7 mouse cellular contexts compared by ENCODE assay signal in genomic region chr13:100166378-100166777, GRCm38 (mm10). TPM values are rescaled to one million over a fixed set of nuclear protein-coding genes. Genes with fewer than 3 reads are reported as not detected.
DNase-seq lines count a peak whose midpoint lies in the region; ATAC-seq and TF ChIP-seq lines count a peak whose summit lies in the region.
"Not testable (repeated sequence)": the region's sequence is repeated elsewhere in the genome, so short reads cannot be mapped to it uniquely, and the experiment has no call there.

No protein-coding gene starts in this region.

- CTCF ChIA-PET in Patski (lab: Charles Lee), result not testable (repeated sequence)

- not testable (repeated sequence) for H3K9ac ChIP-seq in intestine, postnatal 0 days (ENCODE audit: low read depth, low read length); kidney, embryonic 15.5 days; kidney, postnatal 0 days (ENCODE audit: low read depth, low read length)

- H3K27me3 ChIP-seq in Patski; intestine, postnatal 0 days (replicated peaks; ENCODE audit: control insufficient read depth, insufficient read depth, low read length); kidney, embryonic 15.5 days; kidney, postnatal 0 days (ENCODE audit: insufficient read depth, low read length): not testable (repeated sequence)

- not testable (repeated sequence) for H3K4me1 ChIP-seq in intestine, postnatal 0 days (replicated peaks; ENCODE audit: control insufficient read depth, insufficient read depth, low read length); kidney, embryonic 15.5 days; kidney, postnatal 0 days (replicated peaks; ENCODE audit: insufficient read depth, low read length)

- peak; percentile 47 for ATAC-seq in Patski
- ATAC-seq in intestine, postnatal 0 days; kidney, postnatal 0 days (replicated peaks; ENCODE audit: low FRiP score, low read depth): not testable (repeated sequence)
- ATAC-seq in kidney, embryonic 15.5 days (replicated peaks; ENCODE audit: low FRiP score), result peak; percentile 71

- DNase-seq in Muller cell, postnatal 12 days (ENCODE audit: inconsistent ontology term), result peak; percentile 1
- DNase-seq in Patski (ENCODE audit: low read depth, low spot score), result not testable (repeated sequence)
- peak; percentile 31 for DNase-seq in heart, adult 11 months
- peak; percentile 58 for DNase-seq in kidney, postnatal 0 days (ENCODE audit: low spot score)
- DNase-seq in mesoderm, embryonic 11.5 days (ENCODE audit: low read depth, low spot score), result peak; percentile 2

- peak; percentile 11 for TF ChIP-seq CTCF in Patski (IDR thresholded peaks at IDR 0.05)
- TF ChIP-seq CTCF in intestine, postnatal 0 days (IDR thresholded peaks at IDR 0.05; ENCODE audit: low read depth), result 0 out of 2 replicates have a peak, but pooled peaks have one; percentile 5
- TF ChIP-seq CTCF in kidney, postnatal 0 days (IDR thresholded peaks at IDR 0.05; ENCODE audit: low read depth), result 0 out of 2 replicates have a peak, but pooled peaks have one; percentile 9

- not testable (repeated sequence) for H3K4me3 ChIP-seq in intestine, postnatal 0 days (ENCODE audit: low read depth, low read length); kidney, embryonic 15.5 days (replicated peaks); kidney, postnatal 0 days (replicated peaks; ENCODE audit: low read depth, low read length)

- POLR2A ChIA-PET in Patski (lab: Charles Lee), result not testable (repeated sequence)

- not testable (repeated sequence) for H3K9me3 ChIP-seq in intestine, postnatal 0 days (ENCODE audit: control insufficient read depth); kidney, embryonic 15.5 days (replicated peaks); kidney, postnatal 0 days (replicated peaks; ENCODE audit: low read length)

- H3K27ac ChIP-seq in intestine, postnatal 0 days (ENCODE audit: low read depth, low read length); kidney, embryonic 15.5 days; kidney, postnatal 0 days: not testable (repeated sequence)

- H3K36me3 ChIP-seq in intestine, postnatal 0 days (ENCODE audit: control insufficient read depth, insufficient read depth), result peaks cover 20% of the 10 kb centered on the region; the same call in 1 of the 2 replicates
- H3K36me3 ChIP-seq in kidney, embryonic 15.5 days; kidney, postnatal 0 days (ENCODE audit: insufficient read depth, low read length): not testable (repeated sequence)

- 69% methylated on average over 2 of the region's 2 CpGs for WGBS in intestine, postnatal 0 days
- WGBS in kidney, embryonic 15.5 days, result 30% methylated on average over 2 of the region's 2 CpGs
- WGBS in kidney, postnatal 0 days, result 27% methylated on average over 2 of the region's 2 CpGs

- not testable (repeated sequence) for H3K4me2 ChIP-seq in intestine, postnatal 0 days (replicated peaks; ENCODE audit: low read depth); kidney, embryonic 15.5 days; kidney, postnatal 0 days (ENCODE audit: low read length)

- in situ Hi-C loops in Patski (cut with MboI; ENCODE audit: low pct_unique_long_range_greater_than_20kb), result not testable (repeated sequence)

RNA-seq across cellular contexts. Expression of gene Naip2, which starts 35.5 kb away (rescaled TPM):
- 0.39 TPM for polyA plus RNA-seq in Patski (2021)
- polyA plus RNA-seq in intestine, postnatal 0 days (2015; fragmentation: Nextera tagmentation; extraction: Ambion mirVana), result 5.5 and 6.6 TPM in 2 replicates
- 0.45 and 0.58 TPM in 2 replicates for polyA plus RNA-seq in kidney, embryonic 15.5 days (2015; fragmentation: Nextera tagmentation; extraction: Ambion mirVana)
- 0.51 and 0.57 TPM in 2 replicates for polyA plus RNA-seq in kidney, postnatal 0 days (2015; fragmentation: Nextera tagmentation; extraction: Ambion mirVana)

RNA-seq across cellular contexts. Expression of gene Smn1, which starts 41.7 kb away (rescaled TPM):
- 44.4 TPM for polyA plus RNA-seq in Patski (2021)
- polyA plus RNA-seq in intestine, postnatal 0 days (2015; fragmentation: Nextera tagmentation; extraction: Ambion mirVana), result 25.3 and 26.2 TPM in 2 replicates
- polyA plus RNA-seq in kidney, embryonic 15.5 days (2015; fragmentation: Nextera tagmentation; extraction: Ambion mirVana), result 59.9 and 64.0 TPM in 2 replicates
- polyA plus RNA-seq in kidney, postnatal 0 days (2015; fragmentation: Nextera tagmentation; extraction: Ambion mirVana), result 44.1 and 44.8 TPM in 2 replicates

RNA-seq across cellular contexts. Expression of gene Serf1, which starts 58.6 kb away (rescaled TPM):
- polyA plus RNA-seq in Patski (2021), result 32.3 TPM
- 107 and 115 TPM in 2 replicates for polyA plus RNA-seq in intestine, postnatal 0 days (2015; fragmentation: Nextera tagmentation; extraction: Ambion mirVana)
- 191 and 202 TPM in 2 replicates for polyA plus RNA-seq in kidney, embryonic 15.5 days (2015; fragmentation: Nextera tagmentation; extraction: Ambion mirVana)
- 198 and 216 TPM in 2 replicates for polyA plus RNA-seq in kidney, postnatal 0 days (2015; fragmentation: Nextera tagmentation; extraction: Ambion mirVana)
